Mouse (Mus musculus) stomach, postnatal 0 days (tissue): ENCODE measurements around the gene 6430531B16Rik. TPM values are rescaled to one million over a fixed set of nuclear protein-coding genes. Genes with fewer than 3 reads are reported as not detected.

ENCODE experiments used
- ATAC-seq: fragments of 200-750 bp; cut with Nextera tagmentation; 2 replicates; pipeline ENCODE4 v1.8.0; 2017; ENCODE audit not compliant: low FRiP score, low TSS enrichment
- DNase-seq: peaks from one replicate; pipeline ENCODE4 v3.0.0-alpha.2; 2016; ENCODE audit warnings: low spot score
- H3K27ac ChIP-seq: fragments of 300-500 bp; sonication (generic); replicated peaks from 2 replicates; pipeline ENCODE4 v1.5.1; 2014; ENCODE audit warnings: mild to moderate bottlenecking, control low read depth
- H3K27me3 ChIP-seq: fragments of 300-500 bp; sonication (generic); 2 replicates; pipeline ENCODE4 v1.6.1; 2014; ENCODE audit warnings: low read length; ENCODE audit not compliant: control insufficient read depth, insufficient read depth
- H3K36me3 ChIP-seq: fragments of 300-500 bp; sonication (generic); 2 replicates; pipeline ENCODE4 v1.6.1; 2014; ENCODE audit warnings: low read length, mixed read lengths; ENCODE audit not compliant: control insufficient read depth, insufficient read depth
- H3K4me1 ChIP-seq: fragments of 300-500 bp; sonication (generic); replicated peaks from 2 replicates; pipeline ENCODE4 v1.6.1; 2014; ENCODE audit warnings: antibody characterized with exemption; ENCODE audit not compliant: control insufficient read depth, insufficient read depth
- H3K4me2 ChIP-seq: fragments of 300-500 bp; sonication (generic); replicated peaks from 2 replicates; pipeline ENCODE4 v1.6.1; 2014; ENCODE audit warnings: low read depth, mild to moderate bottlenecking, control low read depth, moderate library complexity
- H3K4me3 ChIP-seq: fragments of 300-500 bp; sonication (generic); 2 replicates; pipeline ENCODE4 v1.5.1; 2014; ENCODE audit warnings: low read depth, low read length, control low read depth
- H3K9ac ChIP-seq: fragments of 300-500 bp; sonication (generic); 2 replicates; pipeline ENCODE4 v1.6.1; 2014; ENCODE audit warnings: mild to moderate bottlenecking, low read length, control low read depth, mixed read lengths
- H3K9me3 ChIP-seq: fragments of 300-500 bp; sonication (generic); 2 replicates; pipeline ENCODE4 v1.6.1; 2016; ENCODE audit warnings: low read length; ENCODE audit not compliant: control insufficient read depth
- CTCF ChIP-seq: IDR thresholded peaks from 2 replicates; pipeline ENCODE4 v1.5.1; 2016; ENCODE audit warnings: antibody characterized with exemption, low read depth, mild to moderate bottlenecking, moderate library complexity
- EP300 ChIP-seq: optimal IDR thresholded peaks from 2 replicates; pipeline ENCODE3; 2016; ENCODE audit warnings: antibody characterized with exemption
- WGBS: fragments of 180-500 bp; shearing (Covaris S2); extraction: QIAGEN DNeasy Blood & Tissue Kit; methylation state at CpG from one replicate; pipeline ENCODE4 v1.1.7; 2014; 5-methylcytosine and 5-hydroxymethylcytosine counted together
- microRNA counts: library from miRNA; unstranded; fragments of <30 nt; microRNA quantifications from one replicate; lab custom pipeline; 2015
- microRNA-seq: library from miRNA; unstranded; fragments of <30 nt; microRNA quantifications from one replicate; pipeline ENCODE4, GENCODE M21; 2016
- polyA plus RNA-seq: library from polyadenylated mRNA; unstranded; fragments of >200 nt; fragmentation: Nextera tagmentation; extraction: Ambion mirVana; gene quantifications from 2 replicates; pipeline ENCODE4 v1.2.1, GENCODE M21; 2015

6430531B16Rik gene
- polyA plus RNA-seq, 1 experiment from 2014 or later = 0.11 TPM

GRCm38 (mm10) chr7:139940476-139941209 lies 37.9 kb downstream of the 6430531B16Rik start:
- no peak overlapping the region for H3K27ac ChIP-seq
- no peaks in the 10 kb centered on the region for H3K4me1 ChIP-seq
- H3K27me3 ChIP-seq = peaks cover 6% of the 10 kb centered on the region
- no peak for TF ChIP-seq CTCF
- no peak for TF ChIP-seq EP300
- no peaks in the 10 kb centered on the region for H3K36me3 ChIP-seq
- H3K9me3 ChIP-seq = no peaks in the 10 kb centered on the region
- ATAC-seq = no peak
- no peak overlapping the region for H3K9ac ChIP-seq
- H3K4me3 ChIP-seq = no peak overlapping the region
- 59% methylated on average over 16 of the region's 16 CpGs for WGBS
- DNase-seq = no peak
- no peak overlapping the region for H3K4me2 ChIP-seq

- no peaks in the 10 kb centered on the region; the same call in none of the 2 replicates for H3K27me3 ChIP-seq
- 58% methylated on average over 5 of the region's 5 CpGs for WGBS
Observed at GRCm38 (mm10) chr7:139937810-139938209, 40.7 kb downstream of the 6430531B16Rik start.

GRCm38 (mm10) chr7:139937138-139937537 lies 41.4 kb downstream of the 6430531B16Rik start:
- Histone ChIP-seq H3K4me1 (no peaks in the 10 kb centered on the region), H3K27ac (no peak overlapping the region), H3K27me3 (no peaks in the 10 kb centered on the region; the same call in 1 of the 2 replicates), H3K4me3 (no peak overlapping the region), H3K9me3 (no peaks in the 10 kb centered on the region), H3K9ac (no peak overlapping the region), H3K36me3 (no peaks in the 10 kb centered on the region), H3K4me2 (no peak overlapping the region)
- ATAC-seq = peak; percentile 81
- DNase-seq = no peak
- TF ChIP-seq EP300 = no peak
- WGBS = 56% methylated on average over 3 of the region's 3 CpGs

More at GRCm38 (mm10) chr7:139937810-139938209, 40.7 kb downstream of the 6430531B16Rik start:
- Histone ChIP-seq H3K27ac (no peak overlapping the region), H3K4me1 (no peaks in the 10 kb centered on the region), H3K4me2 (no peak overlapping the region), H3K9me3 (no peaks in the 10 kb centered on the region), H3K9ac (no peak overlapping the region), H3K36me3 (no peaks in the 10 kb centered on the region), H3K4me3 (no peak overlapping the region)
- DNase-seq (no peak), ATAC-seq (no peak)
- TF ChIP-seq EP300 (no peak), CTCF (no peak)

DNA sequence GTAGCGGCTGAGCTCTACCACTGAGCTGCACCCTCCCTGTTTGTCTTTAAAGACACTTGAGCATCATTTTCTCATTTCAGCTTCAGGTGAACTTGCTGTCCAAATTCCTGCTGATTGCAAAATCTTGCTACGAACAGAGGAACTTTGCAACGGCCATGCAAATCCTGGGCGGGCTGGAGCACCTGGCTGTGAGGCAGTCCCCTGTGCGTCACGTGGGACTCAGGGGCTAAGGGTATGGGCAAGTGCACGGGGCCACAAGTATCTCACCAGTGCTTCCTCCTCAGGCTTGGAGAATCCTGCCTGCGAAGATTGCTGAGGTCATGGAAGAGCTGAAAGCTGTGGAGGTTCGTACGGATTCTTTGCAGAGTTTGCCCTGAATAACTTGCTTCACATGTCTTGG lies 41.9 kb downstream of the 6430531B16Rik start:
- H3K4me1 ChIP-seq = no peaks in the 10 kb centered on the region
- H3K4me2 ChIP-seq = no peak overlapping the region
- DNase-seq = no peak
- 82% methylated on average over 10 of the region's 10 CpGs for WGBS
- no peaks in the 10 kb centered on the region; the same call in 1 of the 2 replicates for H3K27me3 ChIP-seq
- H3K27ac ChIP-seq = no peak overlapping the region
- H3K4me3 ChIP-seq = no peak overlapping the region
- no peaks in the 10 kb centered on the region for H3K36me3 ChIP-seq
- TF ChIP-seq EP300 (no peak), CTCF (no peak)
- H3K9me3 ChIP-seq = no peaks in the 10 kb centered on the region
- H3K9ac ChIP-seq = no peak overlapping the region
- ATAC-seq = no peak

- Histone ChIP-seq H3K27me3 (no peaks in the 10 kb centered on the region), H3K27ac (no peak overlapping the region), H3K9me3 (no peaks in the 10 kb centered on the region), H3K4me2 (no peak overlapping the region), H3K4me3 (no peak overlapping the region), H3K9ac (no peak overlapping the region), H3K36me3 (no peaks in the 10 kb centered on the region), H3K4me1 (no peaks in the 10 kb centered on the region)
- DNase-seq (peak; percentile 45), ATAC-seq (peak; percentile 62)
- TF ChIP-seq CTCF = peak; percentile 81
- no peak for TF ChIP-seq EP300
- WGBS = 17% methylated on average over 11 of the region's 11 CpGs
Observed at GRCm38 (mm10) chr7:139930732-139931131, 47.8 kb downstream of the 6430531B16Rik start.

MicroRNAs encoded within 50 kb of the gene (microRNA counts, 519-probe panel; counts per million panel counts)
- not detected for microRNA mmu-miR-202-3p (lab: Ali Mortazavi, UCI)
- microRNA mmu-miR-202-5p (lab: Ali Mortazavi, UCI) = not detected

Small RNA genes within 50 kb of the gene (microRNA-seq; reads per million reads assigned to microRNA genes)
- not detected for gene Mir202
- not detected for gene Mir7062
- not detected for gene mmu-mir-7686

Other genes starting within 250 kb of the 6430531B16Rik start
- gene Adgra1, start 144.6 kb downstream of the 6430531B16Rik start, polyA plus RNA-seq = 0.55 and 1.1 TPM in 2 replicates
- 0.05 and 0.18 TPM in 2 replicates for gene Kndc1, start 84.1 kb downstream of the 6430531B16Rik start, polyA plus RNA-seq
- 0.13 TPM in 1 of 2 replicates, not detected in the other for gene Utf1, start 35.0 kb downstream of the 6430531B16Rik start, polyA plus RNA-seq
- 0.85 and 1.1 TPM in 2 replicates for gene Adam8, start 13.8 kb upstream of the 6430531B16Rik start, polyA plus RNA-seq
- gene Zfp511, start 57.6 kb upstream of the 6430531B16Rik start, polyA plus RNA-seq = 19.7 and 20.7 TPM in 2 replicates
- 17.7 and 20.1 TPM in 2 replicates for gene Tubgcp2, start 57.9 kb upstream of the 6430531B16Rik start, polyA plus RNA-seq
- gene Msx3, start 70.3 kb upstream of the 6430531B16Rik start, polyA plus RNA-seq = 0.04 TPM in 1 of 2 replicates, not detected in the other
- gene Caly, start 103.8 kb upstream of the 6430531B16Rik start, polyA plus RNA-seq = 4.5 and 5.6 TPM in 2 replicates
- 24.4 and 45.2 TPM in 2 replicates for gene Prap1, start 114.6 kb upstream of the 6430531B16Rik start, polyA plus RNA-seq
- gene Fuom, start 123.7 kb upstream of the 6430531B16Rik start, polyA plus RNA-seq = 41.2 and 44.5 TPM in 2 replicates
- gene Paox, start 137.0 kb upstream of the 6430531B16Rik start, polyA plus RNA-seq = 27.7 and 27.8 TPM in 2 replicates
- 139 and 143 TPM in 2 replicates for gene Echs1, start 137.7 kb upstream of the 6430531B16Rik start, polyA plus RNA-seq
- gene Mtg1, start 158.8 kb upstream of the 6430531B16Rik start, polyA plus RNA-seq = 19.8 and 20.6 TPM in 2 replicates
- gene Sprn, start 176.1 kb upstream of the 6430531B16Rik start, polyA plus RNA-seq = 0.90 and 1.1 TPM in 2 replicates
- not detected in 2 replicates for gene Olfr522, start 186.0 kb upstream of the 6430531B16Rik start, polyA plus RNA-seq
- not detected in 2 replicates for gene Olfr523, start 194.5 kb upstream of the 6430531B16Rik start, polyA plus RNA-seq
- gene Olfr524, start 227.2 kb upstream of the 6430531B16Rik start, polyA plus RNA-seq = not detected in 2 replicates
- 0.11 TPM in 2 replicates for gene Cd163l1, start 239.5 kb upstream of the 6430531B16Rik start, polyA plus RNA-seq